Mouse (Mus musculus) ES-E14 (cell line): ENCODE results near the gene Tsc22d4.

Experiments
- CHD2 ChIP-seq: IDR thresholded peaks from 2 replicates; pipeline ENCODE4 v1.6.1; 2014; ENCODE audit warnings: mild to moderate bottlenecking, low read depth, low read length, inconsistent platforms
- ZC3H11A ChIP-seq: IDR thresholded peaks from 2 replicates; pipeline ENCODE4 v1.6.1; 2012; ENCODE audit warnings: low read depth, mild to moderate bottlenecking, inconsistent platforms, low read length, borderline replicate concordance
- ZNF384 ChIP-seq: IDR thresholded peaks from 2 replicates; pipeline ENCODE4 v1.6.1; 2012; ENCODE audit warnings: low read depth, low read length, inconsistent platforms

GRCm38 (mm10) chr5:137768475-137768874 is 22.9 kb downstream of the Tsc22d4 start:
- TF ChIP-seq ZC3H11A (no peak), CHD2 (no peak), ZNF384 (no peak)
